Mouse (Mus musculus): ENCODE data around the gene Tbc1d10a.

DNA sequence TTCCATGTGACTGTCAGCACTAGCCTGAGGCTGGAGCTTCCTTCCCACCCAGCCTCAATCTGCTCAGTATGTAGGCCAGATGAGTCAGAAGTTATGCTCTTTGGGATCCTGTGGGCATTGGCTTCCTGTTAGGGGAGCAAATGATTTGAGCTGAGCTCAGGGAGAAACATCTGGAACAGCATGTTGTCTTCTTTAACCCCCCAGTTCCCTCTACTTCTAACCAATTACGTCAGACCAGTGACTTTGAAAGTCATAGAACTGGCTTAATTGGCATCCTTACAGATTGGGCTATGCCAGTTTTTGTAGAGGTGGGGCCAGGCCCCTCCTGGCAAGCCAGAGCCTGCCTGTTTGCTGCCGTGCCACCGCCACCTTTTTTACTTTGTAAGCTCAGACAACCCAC, 4.1 kb downstream of the Tbc1d10a start:
- TF ChIP-seq GATA1 (IDR thresholded peaks at IDR 0.05; ENCODE audit: low read length) (no peak), TAL1 (IDR thresholded peaks at IDR 0.05; ENCODE audit: low read length) (no peak)

All from erythroblast, embryonic 14.5 days (primary cell).